Mouse (Mus musculus): ENCODE measurements around the gene Dync1li1.

DNA sequence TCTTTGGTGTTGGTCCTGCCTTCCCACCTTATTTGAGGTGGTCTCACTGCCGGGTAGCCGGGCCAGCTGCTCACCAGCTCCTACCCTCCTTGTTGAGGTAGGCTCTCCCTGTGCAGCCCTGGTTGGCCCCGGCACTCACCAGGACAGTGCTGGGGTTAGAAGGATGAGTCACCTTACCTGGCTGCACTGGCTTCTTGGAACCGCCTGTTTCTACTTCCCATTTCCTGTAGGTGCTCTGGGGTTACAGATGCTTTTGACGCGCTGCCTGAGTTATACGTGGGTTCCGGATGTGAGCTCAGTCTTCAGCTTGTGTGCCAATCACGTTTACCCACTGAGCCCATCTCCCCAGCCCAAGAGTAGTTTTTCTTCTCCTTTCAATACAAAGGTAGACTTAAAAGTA, 51.7 kb downstream of the Dync1li1 start:
- TF ChIP-seq POLR2A (IDR thresholded peaks at IDR 0.05; ENCODE audit: borderline replicate concordance, control insufficient read depth, low read depth, low read length) (no peak), CTCF (IDR thresholded peaks at IDR 0.05; ENCODE audit: control insufficient read depth, insufficient read depth, low read length) (no peak)
